Mouse (Mus musculus): ENCODE data around the gene Lsamp.
A peak's percentile ranks its signal among the peaks of the same experiment; 100 is the strongest.
"Not testable (repeated sequence)": the region's sequence is repeated elsewhere in the genome, so short reads cannot be mapped to it uniquely, and the experiment has no call there.

The Lsamp gene

GRCm38 (mm10) chr16:41965636-41966035, 1981.5 kb downstream of the Lsamp start:
- DNase-seq: no peak

GRCm38 (mm10) chr16:41969215-41969614, 1985.1 kb downstream of the Lsamp start:
- DNase-seq: no peak

- DNase-seq: peak; percentile 18
These were observed 1990.9 kb downstream of the Lsamp start for GRCm38 (mm10) chr16:41974866-41975719.

- DNase-seq: no peak
These were observed 1992.7 kb downstream of the Lsamp start for GRCm38 (mm10) chr16:41976897-41977296.

GRCm38 (mm10) chr16:41996956-41997355, 2012.8 kb downstream of the Lsamp start:
- no peak for DNase-seq

- no peak for DNase-seq
These were observed 2018.8 kb downstream of the Lsamp start for GRCm38 (mm10) chr16:42002925-42003324.

- not testable (repeated sequence) for DNase-seq
These were observed 2019.3 kb downstream of the Lsamp start for GRCm38 (mm10) chr16:42003506-42003905.

- DNase-seq: no peak
These were observed 2020.0 kb downstream of the Lsamp start for GRCm38 (mm10) chr16:42004166-42004565.

- peak; percentile 7 for DNase-seq
These were observed 2030.8 kb downstream of the Lsamp start for GRCm38 (mm10) chr16:42014937-42015336.

- DNase-seq: peak; percentile 4
These were observed 2031.3 kb downstream of the Lsamp start for GRCm38 (mm10) chr16:42015443-42015842.

- no peak for DNase-seq
These were observed 2032.9 kb downstream of the Lsamp start for GRCm38 (mm10) chr16:42016791-42017643.

- DNase-seq: no peak
These were observed 2038.4 kb downstream of the Lsamp start for GRCm38 (mm10) chr16:42022566-42022965.

- no peak for DNase-seq
These were observed 2047.9 kb downstream of the Lsamp start for GRCm38 (mm10) chr16:42032030-42032429.

- no peak for DNase-seq
These were observed 2049.3 kb downstream of the Lsamp start for GRCm38 (mm10) chr16:42033449-42033848.

GRCm38 (mm10) chr16:42048138-42048537, 2064.0 kb downstream of the Lsamp start:
- DNase-seq: no peak

GRCm38 (mm10) chr16:42059927-42060326, 2075.8 kb downstream of the Lsamp start:
- no peak for DNase-seq

GRCm38 (mm10) chr16:42074325-42074724, 2090.2 kb downstream of the Lsamp start:
- no peak for DNase-seq

GRCm38 (mm10) chr16:42079573-42079972, 2095.4 kb downstream of the Lsamp start:
- DNase-seq: no peak

GRCm38 (mm10) chr16:42081611-42082010, 2097.4 kb downstream of the Lsamp start:
- no peak for DNase-seq

GRCm38 (mm10) chr16:42097510-42097909, 2113.3 kb downstream of the Lsamp start:
- DNase-seq: no peak

GRCm38 (mm10) chr16:42102186-42102585, 2118.0 kb downstream of the Lsamp start:
- no peak for DNase-seq

GRCm38 (mm10) chr16:42102635-42103034, 2118.5 kb downstream of the Lsamp start:
- no peak for DNase-seq

- no peak for DNase-seq
These were observed 2128.1 kb downstream of the Lsamp start for GRCm38 (mm10) chr16:42112251-42112650.

- DNase-seq: no peak
These were observed 2129.1 kb downstream of the Lsamp start for GRCm38 (mm10) chr16:42113246-42113645.

Data from embryo, embryonic 11 days (tissue).